Mouse (Mus musculus) retina, embryonic 14.5 days (tissue): ENCODE measurements around the gene Uba2.
"Not testable (repeated sequence)": the region's sequence is repeated elsewhere in the genome, so short reads cannot be mapped to it uniquely, and the experiment has no call there.

ENCODE experiments used
- DNase-seq: peaks from one replicate; pipeline ENCODE4 v3.0.0-alpha.2; 2015; ENCODE audit warnings: low spot score

The Uba2 gene

DNA sequence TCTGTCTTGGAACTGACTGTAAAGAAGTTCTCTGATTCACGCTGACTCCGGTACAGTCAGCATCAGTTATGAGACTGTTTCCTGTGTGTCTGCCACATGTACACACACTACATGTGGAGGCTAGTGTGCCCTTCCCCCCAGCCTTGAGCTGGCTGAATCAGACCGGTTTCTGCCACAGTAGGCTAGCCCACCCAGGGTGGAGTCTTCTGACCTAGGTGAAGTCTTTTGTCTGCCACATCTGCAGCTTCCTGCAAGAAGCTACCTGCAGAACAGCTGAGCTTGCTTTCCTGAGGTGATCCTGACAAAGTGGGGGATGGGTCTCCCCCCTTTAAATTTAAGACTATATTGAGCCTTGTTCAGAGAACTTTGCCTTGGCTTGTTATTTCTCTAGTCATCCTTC is at the start of gene Uba2:
TSS of gene Uba2 (minus strand) at position 146 of the 400 bp plus-strand sequence.
- no peak for DNase-seq

DNA sequence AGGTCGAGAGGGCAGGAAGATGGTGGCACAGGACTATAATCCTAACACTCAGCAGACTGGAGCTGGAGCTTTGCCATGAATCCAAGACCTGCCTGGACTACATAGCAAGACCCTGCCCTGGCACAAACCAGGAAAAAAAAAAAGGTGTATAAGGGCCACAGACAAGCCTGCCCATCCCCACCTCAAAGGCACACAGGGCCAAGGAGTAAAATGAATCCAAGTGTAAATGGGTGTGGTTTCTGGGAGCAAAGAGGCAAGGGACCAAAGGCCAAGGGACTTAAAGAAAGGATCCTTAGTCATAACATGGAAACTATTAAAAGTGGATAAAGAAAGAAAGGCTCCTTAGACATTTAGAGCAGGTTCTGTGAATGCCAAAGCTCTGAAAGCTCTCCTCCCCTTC is 49.1 kb upstream of the Uba2 start:
- no peak for DNase-seq

DNA sequence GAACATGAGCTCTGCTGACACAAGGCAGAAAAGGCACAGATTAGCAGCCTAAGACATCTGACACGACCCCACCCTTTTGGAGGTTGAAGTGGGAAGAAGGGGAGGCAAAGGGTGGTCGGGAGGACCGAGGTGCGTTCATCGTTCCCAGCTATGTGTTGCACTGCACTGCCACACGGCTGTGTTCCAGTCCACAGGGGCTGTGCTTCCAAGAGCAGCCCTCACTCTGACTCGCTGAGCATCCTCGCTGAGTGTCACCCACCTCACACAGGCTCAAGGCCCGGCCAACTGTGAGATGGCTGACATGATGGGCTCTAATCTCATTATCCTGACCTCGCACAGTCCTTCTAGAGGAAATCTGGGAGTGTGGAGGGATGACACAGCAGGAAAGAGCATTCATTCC is 47.1 kb upstream of the Uba2 start:
- DNase-seq: no peak

DNA sequence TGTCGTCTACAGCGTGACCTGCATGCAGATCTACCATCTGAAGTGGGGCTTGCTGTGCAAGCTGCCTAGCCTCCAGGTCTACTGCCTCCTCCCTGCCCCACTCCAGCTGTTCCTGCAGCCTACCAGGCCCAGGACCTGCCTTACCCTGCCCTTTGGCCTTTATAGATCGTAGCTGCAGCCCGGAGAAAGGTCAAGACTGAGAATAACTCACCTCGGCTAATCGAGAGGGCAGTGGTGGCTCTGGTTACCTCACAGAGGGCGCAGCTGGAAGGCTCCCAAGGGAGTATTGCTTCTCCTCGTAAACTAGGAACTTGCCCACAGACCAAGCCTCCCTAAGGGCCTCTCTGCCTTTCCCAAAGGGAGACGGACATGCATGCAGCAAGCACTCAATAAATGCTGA is 46.1 kb upstream of the Uba2 start:
- no peak for DNase-seq

DNA sequence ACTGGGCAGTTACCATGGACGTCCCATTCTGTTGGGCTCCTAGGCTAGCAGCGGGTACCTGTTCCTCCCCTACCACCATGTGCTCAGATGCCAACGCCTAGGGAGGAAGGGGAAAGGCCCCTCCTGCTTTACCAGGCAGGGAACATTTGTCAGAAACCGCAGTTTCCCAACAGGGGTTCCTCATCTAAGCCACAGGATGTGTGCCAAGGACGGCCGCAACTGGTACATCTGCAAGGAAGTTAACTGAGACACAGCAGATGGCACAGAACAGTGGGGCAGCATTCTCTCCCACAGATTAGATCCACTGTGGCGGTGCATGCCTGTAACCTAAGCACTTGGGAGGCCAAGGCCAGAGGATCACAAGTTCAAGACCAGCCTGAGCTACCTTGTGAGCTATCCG is 45.2 kb upstream of the Uba2 start:
- DNase-seq: no peak

DNA sequence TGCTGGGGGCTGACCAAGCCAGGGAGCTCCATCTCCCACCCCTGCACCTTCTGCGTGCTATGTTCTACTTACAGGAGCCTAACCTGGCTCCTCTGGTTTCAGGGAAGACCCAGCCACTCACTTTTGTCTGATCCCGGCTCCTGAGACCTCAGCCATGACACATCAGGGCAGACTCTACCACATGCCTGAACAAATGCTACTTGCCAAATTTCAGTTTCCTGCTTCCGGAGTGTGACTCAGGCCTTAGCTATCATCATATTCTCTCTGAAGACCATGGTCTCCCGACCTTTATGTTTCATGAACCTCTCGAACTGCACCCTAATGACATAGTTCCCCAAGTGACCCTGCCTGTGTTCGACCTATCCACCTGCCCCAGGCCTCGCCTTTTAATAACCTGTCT is 43.9 kb upstream of the Uba2 start:
- DNase-seq: no peak

DNA sequence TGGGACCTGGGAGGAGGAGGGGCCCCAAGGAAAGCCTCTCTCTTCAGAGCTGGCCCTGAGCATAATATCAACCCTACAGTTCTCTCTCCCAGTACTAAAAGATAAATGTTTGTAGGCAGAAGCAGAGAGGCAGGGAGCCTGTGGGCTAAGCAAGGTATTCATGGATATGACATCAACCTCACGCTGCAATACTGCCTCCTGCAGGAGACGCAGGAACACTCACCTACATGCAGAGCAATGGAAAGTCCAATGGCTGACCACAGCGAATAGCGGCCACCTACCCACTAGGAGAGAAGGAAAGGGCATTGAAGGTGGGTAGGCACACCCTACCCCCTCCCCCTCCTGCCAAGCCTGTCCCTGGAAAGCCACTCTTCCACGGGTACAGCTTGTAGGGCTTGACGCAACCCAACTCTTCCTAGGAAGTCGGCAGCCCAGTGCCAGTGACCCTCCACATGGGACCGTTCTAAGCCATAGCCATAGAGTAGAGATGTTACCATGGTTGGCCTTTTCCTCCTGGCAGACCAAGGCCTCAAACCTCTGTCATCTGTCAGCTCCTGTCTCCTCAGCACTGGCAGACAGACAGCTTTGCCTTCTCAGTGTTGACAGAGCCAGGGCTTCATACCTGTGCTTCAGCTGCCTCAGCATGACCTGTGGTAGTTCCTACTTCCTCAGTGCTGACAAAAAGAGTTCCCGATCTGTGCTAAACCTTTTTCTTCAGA is 38.8 kb upstream of the Uba2 start:
- no peak for DNase-seq

DNA sequence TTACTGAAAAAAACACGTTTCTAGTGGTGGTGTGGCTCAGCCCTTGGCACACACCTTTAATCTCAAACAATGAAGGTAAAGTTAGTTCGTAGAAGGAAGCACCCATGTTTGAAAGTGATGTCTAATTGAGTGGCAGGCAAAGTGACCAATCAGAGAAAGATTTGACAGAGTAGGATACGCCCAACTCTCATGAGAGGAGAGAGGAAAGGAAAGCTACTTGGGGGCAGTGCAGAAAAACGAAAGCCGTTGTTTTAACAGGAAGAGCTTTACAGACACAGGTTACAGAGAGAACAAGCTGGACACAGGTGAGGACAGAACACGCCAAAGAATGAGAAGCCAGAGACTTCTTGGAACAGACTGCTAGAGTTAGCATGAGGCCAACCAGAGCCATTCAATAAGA is 36.9 kb upstream of the Uba2 start:
- DNase-seq: no peak

DNA sequence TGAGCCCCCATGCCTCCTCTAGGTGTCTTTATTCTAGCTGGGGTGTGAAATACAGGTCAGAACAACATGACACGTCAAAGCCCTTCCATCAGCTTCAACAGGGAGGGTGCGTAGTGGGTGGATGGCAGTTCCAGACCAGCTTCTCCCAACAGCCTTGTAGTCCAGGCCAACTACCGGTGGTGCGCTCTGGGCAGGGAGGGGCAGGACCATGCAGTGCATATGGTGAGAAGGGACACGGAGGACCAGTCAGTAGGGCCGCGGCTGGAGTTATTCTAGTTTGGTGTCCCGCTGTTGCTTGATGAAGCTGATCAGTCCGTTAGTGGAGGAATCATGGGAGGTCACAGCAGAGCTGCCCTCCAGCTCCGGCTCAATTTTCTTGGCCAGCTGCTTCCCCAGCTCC is 32.7 kb upstream of the Uba2 start:
- not testable (repeated sequence) for DNase-seq

DNA sequence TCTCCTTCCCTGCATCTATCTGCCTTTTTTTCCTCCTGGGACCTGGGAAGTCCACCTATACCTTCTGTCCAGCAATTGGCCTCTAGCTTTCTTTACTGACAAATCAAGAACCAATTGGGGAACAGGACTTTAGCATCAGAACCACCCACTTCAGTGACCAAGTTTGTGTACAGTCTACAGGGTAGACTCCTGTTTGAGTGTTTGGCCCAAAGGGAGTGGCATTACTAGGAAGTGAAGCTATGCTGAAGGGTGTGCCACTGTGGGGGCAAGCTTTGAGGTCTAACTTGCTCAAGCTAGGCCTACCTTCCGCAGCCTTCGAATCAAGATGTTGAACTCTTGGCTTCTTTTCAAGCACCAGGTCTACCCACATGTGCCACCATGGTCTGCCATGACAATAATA is 31.4 kb upstream of the Uba2 start:
- no peak for DNase-seq

DNA sequence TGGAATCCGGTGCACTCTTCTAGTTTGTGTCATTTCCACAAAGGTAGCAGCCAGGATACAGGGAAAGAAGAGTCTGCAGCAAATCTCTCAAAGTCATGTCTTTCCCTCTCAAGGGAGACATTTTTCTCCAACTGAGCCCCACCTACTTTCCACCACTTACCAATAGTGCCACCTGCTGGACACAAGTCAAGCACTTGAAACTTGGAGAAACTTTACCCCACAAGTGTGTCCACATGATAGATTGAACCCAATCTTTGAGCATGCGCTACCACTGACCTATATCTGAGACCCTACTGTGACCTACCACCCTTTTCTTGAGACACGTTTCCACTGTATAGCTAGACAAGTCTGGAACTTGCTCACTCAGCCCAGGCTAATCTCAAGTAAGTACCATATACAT is 28.9 kb upstream of the Uba2 start:
- DNase-seq: peak; percentile 57

DNA sequence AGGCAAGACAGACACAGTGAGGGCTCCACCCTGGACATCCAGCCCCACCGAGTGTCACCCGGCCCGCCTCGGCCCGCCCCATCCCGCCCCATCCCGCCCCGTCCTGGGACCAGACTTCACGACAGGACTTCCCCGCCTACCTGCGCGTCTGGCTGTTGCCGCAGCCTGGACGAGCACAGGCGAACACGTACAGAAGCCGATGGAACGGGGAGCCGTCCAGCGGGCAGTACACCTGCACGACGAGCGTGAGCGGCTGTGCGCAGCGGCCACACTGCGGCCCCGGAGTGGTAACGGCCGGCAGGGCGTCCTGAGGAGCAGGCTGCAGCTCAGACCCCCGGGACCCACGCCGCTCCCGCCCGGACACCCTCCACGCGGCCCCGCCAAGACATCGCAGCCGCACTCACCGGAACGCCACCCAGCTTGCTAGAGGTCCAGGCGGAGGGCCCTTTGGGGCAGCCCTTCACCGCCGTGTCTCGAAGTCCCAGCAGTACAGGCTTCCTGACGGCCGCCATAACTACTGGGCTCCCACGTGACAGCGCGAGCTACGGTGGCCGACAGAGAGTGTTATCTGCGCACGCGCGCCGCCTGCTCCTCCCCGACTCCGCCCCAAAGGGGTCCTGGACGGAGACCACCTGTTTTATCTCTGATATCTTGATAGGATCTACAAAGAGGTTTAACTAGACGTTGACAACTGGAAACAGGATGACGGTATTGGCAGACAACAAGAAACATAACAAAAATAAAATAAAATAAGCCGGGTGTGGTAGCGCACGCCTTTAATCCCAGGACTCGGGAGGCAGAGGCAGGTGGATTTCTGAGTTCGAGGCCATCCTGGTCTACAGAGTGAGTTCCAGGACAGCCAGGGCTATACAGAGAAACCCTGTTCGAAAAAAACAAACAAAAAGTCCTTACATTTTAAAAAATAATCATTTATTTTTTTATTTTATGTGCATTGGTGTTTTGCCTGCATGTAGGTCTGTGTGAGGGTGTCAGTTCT is 27.0 kb upstream of the Uba2 start, which contains the start of gene Pdcd2l:
TSS of gene Pdcd2l (minus strand) at position 530 of the 997 bp plus-strand sequence.
- DNase-seq: peak; percentile 91

DNA sequence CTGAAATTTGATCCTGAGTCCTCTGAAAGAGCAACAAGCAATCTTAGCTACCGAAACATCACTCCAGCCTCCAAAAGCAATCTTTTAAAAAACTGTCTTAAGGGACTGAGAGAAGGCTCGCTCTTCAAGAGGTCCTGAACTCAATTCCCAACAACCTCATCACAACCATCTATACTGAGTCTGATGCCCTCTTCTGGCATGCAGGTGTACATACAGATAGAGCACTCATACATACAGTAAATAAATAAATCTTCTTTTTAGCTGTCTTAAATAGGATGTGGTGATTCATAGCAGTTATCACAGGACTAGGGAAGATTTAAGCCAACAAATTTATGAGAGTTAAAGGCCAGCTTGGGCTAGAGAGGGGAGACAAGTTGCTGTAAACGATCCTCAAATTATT is 26.2 kb upstream of the Uba2 start:
- DNase-seq: peak; percentile 22

DNA sequence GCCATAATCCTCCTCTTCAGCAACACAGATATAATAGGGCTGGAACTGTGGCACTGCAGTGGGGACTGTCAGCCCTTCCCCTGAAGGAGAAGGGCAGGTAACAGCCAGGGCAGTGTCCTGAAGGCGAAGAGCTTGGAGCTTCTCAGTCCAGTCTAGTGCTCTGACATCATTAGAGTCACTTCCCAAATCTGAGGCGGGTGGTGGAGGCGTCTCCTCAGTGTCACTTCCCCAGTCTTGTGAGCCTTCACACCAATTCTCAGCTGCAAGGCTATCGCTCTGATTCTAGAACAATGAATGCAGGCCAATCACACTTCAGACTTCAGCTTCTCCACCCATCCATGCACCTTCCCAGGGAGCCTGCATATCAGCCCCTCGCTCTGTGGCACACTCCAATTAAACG is 23.4 kb upstream of the Uba2 start:
- no peak for DNase-seq

DNA sequence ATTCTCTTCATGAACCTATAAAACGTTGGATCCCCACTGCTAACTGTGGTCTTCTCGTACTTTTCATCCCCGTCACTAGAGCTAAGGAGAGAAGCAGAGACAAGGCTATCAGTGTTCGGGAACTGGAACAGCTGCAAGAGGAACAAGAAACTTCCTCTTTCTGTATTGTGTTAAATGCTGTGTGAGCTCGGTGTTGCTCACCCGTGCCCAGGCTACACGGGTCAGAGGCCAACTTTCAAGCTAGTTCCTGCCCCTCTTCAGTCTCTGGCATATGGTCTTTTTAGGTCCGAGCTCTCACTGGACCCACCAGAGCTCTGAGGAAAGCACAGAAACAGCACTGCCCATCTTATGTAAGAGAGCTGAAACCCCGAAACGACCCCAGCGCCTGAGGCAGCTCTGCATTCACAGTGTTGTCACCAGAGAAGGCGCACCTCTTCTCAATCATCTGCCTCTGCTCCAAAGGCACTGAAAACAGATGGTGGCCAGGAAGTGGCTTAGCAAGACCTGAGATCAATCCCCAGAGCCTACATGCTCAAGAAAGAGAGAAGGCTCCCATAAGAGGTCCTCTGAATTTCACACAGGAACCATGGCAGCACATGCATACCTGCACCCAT is 20.1 kb upstream of the Uba2 start:
- no peak for DNase-seq

DNA sequence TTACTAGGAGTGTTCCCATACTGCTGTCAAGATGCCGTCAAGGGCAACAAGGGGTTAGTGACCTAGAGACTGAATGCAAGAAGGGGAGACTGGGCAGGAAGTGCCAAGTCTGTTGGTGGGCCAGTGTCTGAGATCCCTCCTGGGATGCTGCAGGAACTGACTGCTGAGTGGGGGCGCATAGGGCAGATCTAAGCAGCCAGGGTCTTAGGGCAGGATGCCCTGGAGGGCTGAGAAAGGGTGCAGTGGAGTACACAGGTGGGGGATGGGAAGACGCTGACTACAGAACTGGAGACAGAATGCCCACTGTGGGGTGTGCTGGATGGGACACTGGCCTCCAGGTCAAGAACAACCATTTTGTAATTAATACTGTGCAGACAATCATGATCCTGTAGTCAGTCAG is 14.4 kb upstream of the Uba2 start:
- no peak for DNase-seq

DNA sequence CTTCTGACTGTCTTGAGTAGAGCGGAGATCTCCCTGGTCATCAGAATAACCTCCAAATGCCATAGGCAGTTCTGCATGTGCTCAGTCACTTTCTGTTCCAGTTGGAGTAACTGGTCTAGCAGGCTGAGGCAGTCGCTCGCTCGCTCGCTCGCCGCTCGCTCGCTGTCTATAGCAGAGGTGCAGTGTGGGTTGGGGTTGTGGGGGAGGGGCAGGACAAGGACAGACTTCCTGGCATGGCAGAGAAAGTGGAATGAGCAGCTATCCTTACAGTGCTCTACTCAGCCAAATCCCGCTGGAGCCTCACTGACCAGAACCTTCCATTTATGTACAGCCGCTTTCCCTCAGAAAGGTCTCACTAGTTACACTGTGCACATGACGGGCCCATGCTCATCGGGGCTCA is 14.0 kb upstream of the Uba2 start:
- no peak for DNase-seq

DNA sequence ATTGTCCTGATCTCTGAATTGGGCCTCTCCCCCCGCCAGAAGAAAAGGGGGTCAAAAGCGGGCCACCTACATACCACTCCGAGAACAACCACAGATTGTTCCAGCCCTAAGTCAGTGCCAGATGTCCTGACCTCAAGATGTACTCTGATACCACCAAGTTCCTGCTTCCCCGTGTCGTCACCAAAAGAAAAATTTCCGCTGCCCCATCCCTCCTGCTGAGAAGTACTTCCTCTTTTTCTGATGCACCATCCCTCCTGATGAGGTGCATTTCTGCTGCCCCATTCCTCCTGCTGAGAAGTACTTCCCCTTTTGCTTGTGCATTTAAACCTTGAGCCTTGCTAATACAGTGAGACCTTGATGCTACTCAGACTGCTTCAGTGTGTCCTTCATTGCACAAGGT is 6.8 kb upstream of the Uba2 start:
- DNase-seq: not testable (repeated sequence)

DNA sequence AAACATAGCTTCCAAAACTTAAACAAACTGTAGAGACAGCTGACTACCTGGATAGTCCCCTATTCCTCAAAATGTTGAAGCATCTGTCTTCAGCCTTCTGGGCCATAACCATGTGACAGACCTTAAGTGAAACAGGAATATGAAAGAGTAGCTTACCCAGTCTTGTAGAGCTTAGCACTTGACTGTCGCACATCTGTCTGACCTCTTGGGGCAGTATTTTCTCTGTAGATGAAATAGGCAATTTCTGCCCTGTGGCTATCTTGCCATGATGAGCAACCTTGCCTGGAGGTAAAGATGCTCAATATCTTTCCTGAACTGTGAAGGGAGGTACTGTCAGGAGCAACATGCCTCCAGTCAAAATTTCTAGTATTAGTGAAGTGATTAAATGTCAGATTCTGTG is 2.9 kb upstream of the Uba2 start:
- peak; percentile 12 for DNase-seq

DNA sequence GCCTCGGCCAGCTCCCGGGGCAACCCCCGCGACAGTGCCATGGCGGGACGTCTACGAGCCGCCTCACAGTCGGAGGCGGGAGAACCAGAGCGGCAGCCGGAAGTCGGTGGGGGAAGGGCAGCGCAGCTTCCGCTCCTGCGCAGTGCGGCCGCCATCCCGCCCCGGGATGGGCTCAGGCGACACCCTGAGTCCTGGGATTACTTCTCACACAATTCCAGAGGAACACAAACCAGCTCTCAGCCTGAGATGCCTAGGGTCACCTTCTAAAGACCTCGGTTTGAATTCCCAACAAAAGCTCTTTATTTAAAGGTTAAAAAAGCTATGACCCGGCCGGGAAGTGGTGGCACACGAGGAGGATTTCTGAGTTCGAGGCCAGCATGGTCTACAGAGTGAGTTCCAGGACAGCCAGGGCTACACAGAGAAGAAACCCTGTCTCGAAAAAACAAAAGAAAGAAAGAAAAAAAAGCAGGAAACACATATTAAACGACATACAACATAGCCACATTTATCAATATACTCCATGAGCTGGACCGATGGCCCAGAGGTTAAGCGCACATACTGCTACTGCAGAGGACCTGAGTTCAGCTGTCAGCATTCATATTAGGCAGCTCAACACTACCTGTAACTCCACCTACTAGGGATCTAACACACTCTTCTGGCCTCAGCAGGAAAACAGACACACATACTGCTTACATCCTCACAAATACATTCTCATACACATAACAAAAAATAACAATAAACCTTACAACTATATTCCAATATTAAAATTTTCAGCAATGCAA is 738 bp downstream of the Uba2 start:
- DNase-seq: peak; percentile 95

DNA sequence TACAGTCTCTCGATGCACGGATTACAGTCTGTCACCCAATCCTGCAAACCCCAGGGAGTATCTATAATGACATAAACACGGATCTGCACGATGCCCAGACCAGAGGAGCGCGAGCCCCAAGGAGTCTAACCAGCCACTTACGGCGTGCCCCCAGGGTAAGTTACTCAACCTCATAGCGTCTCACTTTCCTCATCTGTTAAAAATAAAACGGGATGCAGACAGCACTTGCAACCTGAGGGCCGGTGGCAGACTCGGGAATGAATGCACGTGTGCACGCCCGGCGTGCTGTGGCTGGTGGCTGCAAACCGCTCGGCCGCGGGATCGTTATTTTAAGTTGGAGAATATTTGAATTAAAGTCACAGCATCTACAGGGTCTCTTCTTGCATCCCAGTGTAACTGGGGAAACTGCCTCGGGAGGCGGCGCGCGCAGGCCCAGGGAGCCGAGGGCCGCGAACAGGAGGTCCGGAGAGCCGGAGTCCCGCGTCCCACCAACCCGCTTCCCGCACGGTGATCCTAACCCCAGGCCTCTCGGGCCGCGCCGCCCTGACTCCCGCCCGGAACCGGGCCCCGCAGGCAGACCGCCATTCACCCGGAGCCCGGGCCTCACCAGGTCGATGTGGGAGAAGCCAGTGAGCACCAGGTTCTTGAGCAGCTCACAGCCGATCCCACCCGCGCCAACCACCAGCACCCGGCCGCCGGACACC is 1.5 kb downstream of the Uba2 start:
- no peak for DNase-seq
